Mouse (Mus musculus): ENCODE measurements around the gene Myo3b. TPM values are rescaled to one million over a fixed set of nuclear protein-coding genes. Genes with fewer than 3 reads are reported as not detected.

Myo3b gene
- polyA plus RNA-seq, 1 experiment = not detected

- TF ChIP-seq CTCF (IDR thresholded peaks at IDR 0.05; ENCODE audit: extremely low read depth, insufficient read length, insufficient replicate concordance, low read depth, low read length) (no peak), POLR2A (IDR thresholded peaks at IDR 0.05; ENCODE audit: low read depth, low read length) (no peak)
- Histone ChIP-seq H3K27me3 (ENCODE audit: control insufficient read depth, insufficient read depth, low read length) (no peaks in the 10 kb centered on the region), H3K4me3 (ENCODE audit: low read depth, low read length) (no peak overlapping the region), H3K4me1 (ENCODE audit: control insufficient read depth, insufficient read depth, insufficient read length, low read length) (peaks cover 5% of the 10 kb centered on the region; the same call in 1 of the 2 replicates), H3K27ac (ENCODE audit: insufficient read depth, low read depth, low read length) (no peak overlapping the region), H3K36me3 (ENCODE audit: control insufficient read depth, insufficient read depth, low read length) (no peaks in the 10 kb centered on the region)
- 65% methylated on average over 5 of the region's 5 CpGs for WGBS
Measured at GRCm38 (mm10) chr2:70094446-70094845, 55.5 kb downstream of the Myo3b start.

GRCm38 (mm10) chr2:70097229-70098095 is 58.5 kb downstream of the Myo3b start:
- H3K27me3 ChIP-seq (ENCODE audit: control insufficient read depth, insufficient read depth, low read length) = no peaks in the 10 kb centered on the region
- H3K27ac ChIP-seq (ENCODE audit: insufficient read depth, low read depth, low read length) = no peak overlapping the region
- TF ChIP-seq POLR2A (IDR thresholded peaks at IDR 0.05; ENCODE audit: low read depth, low read length) (no peak), CTCF (IDR thresholded peaks at IDR 0.05; ENCODE audit: extremely low read depth, insufficient read length, insufficient replicate concordance, low read depth, low read length) (no peak)
- no peaks in the 10 kb centered on the region for H3K36me3 ChIP-seq (ENCODE audit: control insufficient read depth, insufficient read depth, low read length)
- H3K4me3 ChIP-seq (ENCODE audit: low read depth, low read length) = no peak overlapping the region
- 82% methylated on average over 15 of the region's 15 CpGs for WGBS
- H3K4me1 ChIP-seq (ENCODE audit: control insufficient read depth, insufficient read depth, insufficient read length, low read length) = peaks cover 3% of the 10 kb centered on the region; the same call in 1 of the 2 replicates

GRCm38 (mm10) chr2:70099459-70099858 is 60.5 kb downstream of the Myo3b start:
- Histone ChIP-seq H3K4me1 (ENCODE audit: control insufficient read depth, insufficient read depth, insufficient read length, low read length) (no peaks in the 10 kb centered on the region), H3K4me3 (ENCODE audit: low read depth, low read length) (no peak overlapping the region), H3K27me3 (ENCODE audit: control insufficient read depth, insufficient read depth, low read length) (no peaks in the 10 kb centered on the region), H3K27ac (ENCODE audit: insufficient read depth, low read depth, low read length) (no peak overlapping the region), H3K36me3 (ENCODE audit: control insufficient read depth, insufficient read depth, low read length) (no peaks in the 10 kb centered on the region)
- TF ChIP-seq CTCF (IDR thresholded peaks at IDR 0.05; ENCODE audit: extremely low read depth, insufficient read length, insufficient replicate concordance, low read depth, low read length) (no peak), POLR2A (IDR thresholded peaks at IDR 0.05; ENCODE audit: low read depth, low read length) (no peak)
- 76% methylated on average over 4 of the region's 4 CpGs for WGBS

- no peak overlapping the region for H3K27ac ChIP-seq (ENCODE audit: insufficient read depth, low read depth, low read length)
Measured at GRCm38 (mm10) chr2:70105286-70106030, 66.5 kb downstream of the Myo3b start.

GRCm38 (mm10) chr2:70109010-70109409 is 70.1 kb downstream of the Myo3b start:
- Histone ChIP-seq H3K4me3 (ENCODE audit: low read depth, low read length) (no peak overlapping the region), H3K36me3 (ENCODE audit: control insufficient read depth, insufficient read depth, low read length) (no peaks in the 10 kb centered on the region), H3K27me3 (ENCODE audit: control insufficient read depth, insufficient read depth, low read length) (no peaks in the 10 kb centered on the region), H3K27ac (ENCODE audit: insufficient read depth, low read depth, low read length) (no peak overlapping the region), H3K4me1 (ENCODE audit: control insufficient read depth, insufficient read depth, insufficient read length, low read length) (no peaks in the 10 kb centered on the region)
- TF ChIP-seq POLR2A (IDR thresholded peaks at IDR 0.05; ENCODE audit: low read depth, low read length) (no peak), CTCF (IDR thresholded peaks at IDR 0.05; ENCODE audit: extremely low read depth, insufficient read length, insufficient replicate concordance, low read depth, low read length) (no peak)
- 33% methylated on average over 7 of the region's 7 CpGs for WGBS

More at GRCm38 (mm10) chr2:70105286-70106030, 66.5 kb downstream of the Myo3b start:
- TF ChIP-seq CTCF (IDR thresholded peaks at IDR 0.05; ENCODE audit: extremely low read depth, insufficient read length, insufficient replicate concordance, low read depth, low read length) (no peak), POLR2A (IDR thresholded peaks at IDR 0.05; ENCODE audit: low read depth, low read length) (no peak)
- Histone ChIP-seq H3K4me3 (ENCODE audit: low read depth, low read length) (no peak overlapping the region), H3K27me3 (ENCODE audit: control insufficient read depth, insufficient read depth, low read length) (no peaks in the 10 kb centered on the region), H3K4me1 (ENCODE audit: control insufficient read depth, insufficient read depth, insufficient read length, low read length) (no peaks in the 10 kb centered on the region), H3K36me3 (ENCODE audit: control insufficient read depth, insufficient read depth, low read length) (no peaks in the 10 kb centered on the region)
- WGBS = 70% methylated on average over 14 of the region's 14 CpGs

- Histone ChIP-seq H3K36me3 (ENCODE audit: control insufficient read depth, insufficient read depth, low read length) (no peaks in the 10 kb centered on the region), H3K27me3 (ENCODE audit: control insufficient read depth, insufficient read depth, low read length) (no peaks in the 10 kb centered on the region), H3K4me3 (ENCODE audit: low read depth, low read length) (no peak overlapping the region), H3K4me1 (ENCODE audit: control insufficient read depth, insufficient read depth, insufficient read length, low read length) (no peaks in the 10 kb centered on the region), H3K27ac (ENCODE audit: insufficient read depth, low read depth, low read length) (no peak overlapping the region)
- 55% methylated on average over 12 of the region's 12 CpGs for WGBS
- TF ChIP-seq CTCF (IDR thresholded peaks at IDR 0.05; ENCODE audit: extremely low read depth, insufficient read length, insufficient replicate concordance, low read depth, low read length) = no peak
- no peak for TF ChIP-seq POLR2A (IDR thresholded peaks at IDR 0.05; ENCODE audit: low read depth, low read length)
Measured at GRCm38 (mm10) chr2:70113798-70114782, 75.2 kb downstream of the Myo3b start.
